Mouse (Mus musculus): Measurements from ENCODE around the gene Gm37240.
A peak's percentile ranks its signal among the peaks of the same experiment; 100 is the strongest.

Gene Gm37240

GRCm38 (mm10) chr3:84540640-84541039 lies 1346.7 kb downstream of the Gm37240 start:
- no peak for DNase-seq (ENCODE audit: low spot score in 2 of 2)

DNA sequence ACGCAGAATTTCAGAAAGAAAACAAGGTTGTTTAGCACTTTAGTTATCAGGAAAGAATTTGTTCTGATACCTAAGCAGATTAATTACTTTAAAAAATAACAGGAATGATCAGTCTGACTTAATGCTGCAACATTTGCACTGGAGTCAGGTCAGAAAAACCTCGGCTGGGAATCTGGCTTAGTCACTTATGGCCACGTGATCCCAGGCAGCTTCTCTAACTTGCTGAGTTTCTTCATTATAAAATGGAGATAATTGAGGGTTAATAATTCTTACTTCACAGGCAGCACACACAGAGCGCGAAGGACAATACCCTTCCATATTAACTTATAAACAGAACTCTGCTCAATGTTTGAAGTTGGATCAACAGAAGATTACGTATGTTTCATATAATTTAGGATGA lies 1350.3 kb downstream of the Gm37240 start:
- DNase-seq (ENCODE audit: low spot score in 2 of 2), result no peak

DNA sequence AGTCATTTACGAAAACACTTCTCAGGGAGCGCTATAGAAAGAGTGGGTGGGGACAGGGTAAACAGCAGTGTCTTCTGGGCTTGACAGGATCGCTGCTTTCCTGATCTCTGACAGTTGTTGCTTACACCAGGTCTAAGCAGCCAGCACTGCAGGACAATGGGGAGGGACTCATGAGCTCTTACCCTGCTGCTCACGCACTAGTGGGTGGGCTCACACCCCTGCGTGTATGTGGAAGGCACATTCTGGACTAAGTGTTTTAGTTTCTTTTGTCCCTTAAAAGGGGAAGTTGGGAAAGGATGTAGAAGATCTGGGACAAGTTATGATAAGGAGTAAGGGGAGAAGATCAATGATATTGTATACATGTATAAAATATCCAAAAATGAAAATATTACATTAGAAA lies 1354.1 kb downstream of the Gm37240 start:
- DNase-seq (ENCODE audit: low spot score in 2 of 2), result no peak

GRCm38 (mm10) chr3:84529021-84529420 lies 1358.3 kb downstream of the Gm37240 start:
- no peak for DNase-seq (ENCODE audit: low spot score in 2 of 2)

DNA sequence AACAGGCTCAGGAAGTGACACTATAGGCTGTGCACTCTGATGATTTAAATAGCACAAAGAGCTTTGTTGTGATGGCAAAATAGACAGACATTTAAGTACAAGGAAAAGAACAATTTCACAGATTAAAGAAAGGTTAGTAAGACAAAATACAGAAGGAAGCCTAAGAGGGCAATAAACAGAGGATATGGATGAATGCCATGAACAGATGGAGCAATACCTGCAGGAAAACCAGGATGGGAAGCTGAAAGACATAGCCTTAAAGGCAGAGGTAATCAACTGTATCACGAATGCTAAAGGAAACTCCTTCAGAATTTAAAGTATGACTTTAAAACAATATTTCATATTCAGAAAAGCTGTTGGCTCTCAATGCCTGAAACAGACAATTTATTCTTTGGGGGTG lies 1362.4 kb downstream of the Gm37240 start:
- no peak for DNase-seq (ENCODE audit: low spot score in 2 of 2)

GRCm38 (mm10) chr3:84516163-84516562 lies 1371.2 kb downstream of the Gm37240 start:
- no peak for DNase-seq (ENCODE audit: low spot score in 2 of 2)

GRCm38 (mm10) chr3:84512774-84513515 lies 1374.4 kb downstream of the Gm37240 start:
- no peak for DNase-seq (ENCODE audit: low spot score in 2 of 2)

- no peak for DNase-seq (ENCODE audit: low spot score in 2 of 2)
Observed at GRCm38 (mm10) chr3:84505193-84505592, 1382.1 kb downstream of the Gm37240 start.

DNA sequence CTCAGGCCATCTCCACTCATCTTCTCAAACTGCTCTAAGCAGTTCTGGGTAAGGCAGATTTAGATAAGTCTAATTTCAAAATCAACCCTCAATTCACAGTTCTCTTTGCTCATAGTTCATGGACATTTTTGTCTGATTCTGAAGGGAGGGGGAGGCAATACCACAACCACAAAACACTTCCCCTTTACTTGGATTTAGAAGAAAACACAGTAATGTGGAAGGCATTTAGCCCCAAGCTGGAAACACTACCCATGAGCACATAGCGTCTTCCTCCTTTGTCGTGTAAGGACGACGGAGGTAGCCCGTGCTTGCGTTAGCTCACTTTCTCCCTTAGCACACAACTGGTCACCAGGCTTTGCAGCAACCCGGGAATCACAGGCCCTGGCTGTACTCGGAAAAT lies 1383.0 kb downstream of the Gm37240 start:
- no peak for DNase-seq (ENCODE audit: low spot score in 2 of 2)

- no peak for DNase-seq (ENCODE audit: low spot score in 2 of 2)
Observed at GRCm38 (mm10) chr3:84502101-84502500, 1385.2 kb downstream of the Gm37240 start.

GRCm38 (mm10) chr3:84500491-84500890 lies 1386.8 kb downstream of the Gm37240 start:
- DNase-seq (ENCODE audit: low spot score in 2 of 2), result no peak

GRCm38 (mm10) chr3:84497718-84498117 lies 1389.6 kb downstream of the Gm37240 start:
- DNase-seq (ENCODE audit: low spot score in 2 of 2), result no peak

- no peak for DNase-seq (ENCODE audit: low spot score in 2 of 2)
Observed at GRCm38 (mm10) chr3:84492657-84493056, 1394.7 kb downstream of the Gm37240 start.

- no peak for DNase-seq (ENCODE audit: low spot score in 2 of 2)
Observed at GRCm38 (mm10) chr3:84492148-84492547, 1395.2 kb downstream of the Gm37240 start.

GRCm38 (mm10) chr3:84488716-84489115 lies 1398.6 kb downstream of the Gm37240 start:
- no peak for DNase-seq (ENCODE audit: low spot score in 2 of 2)

- DNase-seq (ENCODE audit: low spot score in 2 of 2), result no peak
Observed at GRCm38 (mm10) chr3:84484891-84485290, 1402.4 kb downstream of the Gm37240 start.

DNA sequence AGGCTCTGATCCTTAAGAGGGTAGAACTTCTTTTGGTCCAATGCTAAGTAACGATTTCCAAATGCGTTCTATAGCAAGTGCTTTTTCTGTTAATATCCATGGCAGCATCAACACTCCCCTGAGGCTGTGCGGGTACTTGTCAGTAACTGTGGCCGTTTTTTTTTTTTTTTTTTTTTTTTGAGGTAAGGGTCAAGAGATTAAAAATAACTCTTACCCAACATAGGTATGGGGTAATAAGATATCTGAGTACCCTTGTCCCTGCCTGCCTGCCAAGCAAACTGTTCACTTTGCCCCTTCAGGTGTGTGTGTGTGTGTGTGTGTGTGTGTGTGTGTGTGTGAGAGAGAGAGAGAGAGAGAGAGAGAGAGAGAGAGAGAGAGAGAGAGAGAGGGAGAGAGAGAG lies 1403.0 kb downstream of the Gm37240 start:
- DNase-seq (ENCODE audit: low spot score in 2 of 2), result no peak

- DNase-seq (ENCODE audit: low spot score in 2 of 2), result no peak
Observed at GRCm38 (mm10) chr3:84482121-84482520, 1405.2 kb downstream of the Gm37240 start.

DNA sequence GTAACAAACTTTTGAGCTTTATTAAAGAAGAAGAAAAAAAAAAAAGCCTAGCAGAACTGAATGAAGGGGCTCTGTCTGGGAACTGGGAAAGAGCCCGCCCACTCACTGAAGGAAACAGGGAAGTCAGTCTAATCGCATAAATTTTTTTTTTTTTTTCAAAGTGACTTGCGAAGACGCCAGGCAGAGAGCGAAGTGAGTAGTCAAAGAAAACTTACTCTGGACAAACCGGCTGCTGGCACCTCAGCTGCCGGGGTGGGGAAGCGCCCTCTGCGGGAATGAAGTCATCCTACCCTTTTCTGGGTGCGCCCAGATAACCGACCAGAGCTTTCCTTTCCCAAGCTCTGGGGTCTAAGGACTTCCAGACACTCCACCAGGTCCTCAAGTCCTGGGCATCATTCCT lies 1406.2 kb downstream of the Gm37240 start:
- peak; percentile 11 to 14 for DNase-seq (ENCODE audit: low spot score in 2 of 2)

GRCm38 (mm10) chr3:84480006-84480897 lies 1407.1 kb downstream of the Gm37240 start, which contains the start of gene Fhdc1:
Fhdc1 (minus strand) TSS chr3:84480429.
- peak; percentile 13 for DNase-seq (ENCODE audit: low spot score in 2 of 2)

GRCm38 (mm10) chr3:84479293-84480005 lies 1407.9 kb downstream of the Gm37240 start:
- peak; percentile 33 to 50 for DNase-seq (ENCODE audit: low spot score in 2 of 2)

DNA sequence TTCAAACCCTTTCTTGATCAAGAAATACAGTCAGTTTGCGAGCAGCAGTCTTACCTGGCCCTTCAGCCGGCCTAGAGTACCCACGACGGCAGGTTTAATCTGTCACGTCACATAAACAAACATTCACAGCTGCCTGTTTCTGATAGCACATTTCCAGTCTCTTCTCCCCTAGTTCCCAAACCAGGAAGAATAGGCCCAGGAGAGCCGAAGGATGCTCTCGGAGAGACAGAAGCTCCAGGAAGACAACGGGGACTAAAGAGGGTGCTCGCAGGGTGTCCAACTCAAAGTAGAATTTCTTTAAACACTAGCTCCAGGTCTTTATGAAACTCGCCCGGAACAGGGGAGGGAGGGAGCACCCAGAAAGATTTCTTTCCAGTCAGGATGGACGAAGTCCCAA lies 1408.4 kb downstream of the Gm37240 start:
- DNase-seq (ENCODE audit: low spot score in 2 of 2), result no peak

Measured in heart, adult 9 months (tissue).